Mouse (Mus musculus) heart, embryonic 16.5 days (tissue): ENCODE results near the gene Ncam1. TPM values are rescaled to one million over a fixed set of nuclear protein-coding genes. Genes with fewer than 3 reads are reported as not detected.

ENCODE experiments used
- ATAC-seq: fragments of 200-750 bp; cut with Nextera tagmentation; replicated peaks from 2 replicates; pipeline ENCODE4 v1.8.0; 2017; ENCODE audit warnings: moderate number of reproducible peaks; ENCODE audit not compliant: insufficient read depth, low FRiP score; ENCODE audit errors: extremely low read depth
- H3K27ac ChIP-seq: fragments of 300-500 bp; sonication (generic); 2 replicates; pipeline ENCODE4 v1.5.1; 2014; ENCODE audit warnings: mild to moderate bottlenecking, low read length, control low read depth, moderate library complexity
- H3K27me3 ChIP-seq: fragments of 300-500 bp; sonication (generic); 2 replicates; pipeline ENCODE4 v1.6.1; 2014; ENCODE audit warnings: low read length, mixed read lengths; ENCODE audit not compliant: control insufficient read depth, insufficient read depth
- H3K36me3 ChIP-seq: fragments of 300-500 bp; sonication (generic); 2 replicates; pipeline ENCODE4 v1.6.1; 2014; ENCODE audit not compliant: control insufficient read depth, insufficient read depth
- H3K4me1 ChIP-seq: fragments of 300-500 bp; sonication (generic); 2 replicates; pipeline ENCODE4 v1.6.1; 2014; ENCODE audit warnings: low read length, mixed read lengths; ENCODE audit not compliant: control insufficient read depth, insufficient read depth
- H3K4me2 ChIP-seq: fragments of 300-500 bp; sonication (generic); 2 replicates; pipeline ENCODE4 v1.6.1; 2014; ENCODE audit warnings: low read depth, mild to moderate bottlenecking, control low read depth, low read length
- H3K4me3 ChIP-seq: fragments of 300-500 bp; sonication (generic); 2 replicates; pipeline ENCODE4 v1.5.1; 2014; ENCODE audit warnings: mild to moderate bottlenecking, control low read depth, low read length
- H3K9ac ChIP-seq: fragments of 300-500 bp; sonication (generic); 2 replicates; pipeline ENCODE4 v1.6.1; 2014; ENCODE audit warnings: low read length, control low read depth
- H3K9me3 ChIP-seq: fragments of 300-500 bp; sonication (generic); replicated peaks from 2 replicates; pipeline ENCODE4 v1.6.1; 2016; ENCODE audit warnings: low read length; ENCODE audit not compliant: control insufficient read depth
- WGBS: fragments of 180-500 bp; shearing (Covaris S2); extraction: QIAGEN DNeasy Blood & Tissue Kit; methylation state at CpG from one replicate; pipeline ENCODE4 v1.1.7; 2014; 5-methylcytosine and 5-hydroxymethylcytosine counted together
- polyA plus RNA-seq: library from polyadenylated mRNA; unstranded; fragments of >200 nt; fragmentation: Nextera tagmentation; extraction: Ambion mirVana; gene quantifications from 2 replicates; pipeline ENCODE4 v1.2.1, GENCODE M21; 2015

Ncam1 gene
- polyA plus RNA-seq, 1 experiment from 2014 or later: 153 TPM

GRCm38 (mm10) chr9:49531257-49531656 is 267.5 kb downstream of the Ncam1 start:
- WGBS: 52% methylated on average over 7 of the region's 7 CpGs
- H3K9ac ChIP-seq: no peak overlapping the region
- H3K4me1 ChIP-seq: peaks cover 9% of the 10 kb centered on the region
- no peak overlapping the region for H3K27ac ChIP-seq
- no peak for ATAC-seq
- H3K4me2 ChIP-seq: no peak overlapping the region
- H3K4me3 ChIP-seq: no peak overlapping the region
- peaks cover 6% of the 10 kb centered on the region; the same call in 1 of the 2 replicates for H3K36me3 ChIP-seq
- H3K9me3 ChIP-seq: no peaks in the 10 kb centered on the region
- H3K27me3 ChIP-seq: no peaks in the 10 kb centered on the region

GRCm38 (mm10) chr9:49530739-49531138 is 268.0 kb downstream of the Ncam1 start:
- H3K27me3 ChIP-seq: no peaks in the 10 kb centered on the region
- ATAC-seq: no peak
- no peak overlapping the region for H3K27ac ChIP-seq
- no peak overlapping the region for H3K4me2 ChIP-seq
- H3K4me3 ChIP-seq: no peak overlapping the region
- peaks cover 6% of the 10 kb centered on the region; the same call in 1 of the 2 replicates for H3K36me3 ChIP-seq
- H3K9ac ChIP-seq: no peak overlapping the region
- no peaks in the 10 kb centered on the region for H3K9me3 ChIP-seq
- WGBS: 72% methylated on average over 4 of the region's 4 CpGs
- peaks cover 9% of the 10 kb centered on the region for H3K4me1 ChIP-seq

GRCm38 (mm10) chr9:49529366-49529959 is 269.3 kb downstream of the Ncam1 start:
- Histone ChIP-seq H3K27me3 (no peaks in the 10 kb centered on the region), H3K4me1 (peaks cover 9% of the 10 kb centered on the region), H3K4me2 (no peak overlapping the region), H3K4me3 (no peak overlapping the region), H3K27ac (no peak overlapping the region), H3K9me3 (no peaks in the 10 kb centered on the region), H3K9ac (no peak overlapping the region), H3K36me3 (peaks cover 6% of the 10 kb centered on the region; the same call in 1 of the 2 replicates)
- 77% methylated on average over 8 of the region's 8 CpGs for WGBS
- no peak for ATAC-seq

GRCm38 (mm10) chr9:49528943-49529342 is 269.8 kb downstream of the Ncam1 start:
- ATAC-seq: no peak
- Histone ChIP-seq H3K9ac (no peak overlapping the region), H3K36me3 (peaks cover 6% of the 10 kb centered on the region; the same call in 1 of the 2 replicates), H3K9me3 (no peaks in the 10 kb centered on the region), H3K27ac (no peak overlapping the region), H3K4me2 (no peak overlapping the region), H3K4me1 (peaks cover 9% of the 10 kb centered on the region), H3K4me3 (no peak overlapping the region), H3K27me3 (no peaks in the 10 kb centered on the region)
- whole genome bisulfite sequencing: 63% methylated on average over 10 of the region's 10 CpGs

GRCm38 (mm10) chr9:49528026-49528425 is 270.7 kb downstream of the Ncam1 start:
- Histone ChIP-seq H3K4me2 (no peak overlapping the region), H3K9ac (no peak overlapping the region), H3K9me3 (no peaks in the 10 kb centered on the region), H3K4me3 (no peak overlapping the region), H3K4me1 (peaks cover 6% of the 10 kb centered on the region), H3K36me3 (peaks cover 6% of the 10 kb centered on the region; the same call in 1 of the 2 replicates), H3K27me3 (no peaks in the 10 kb centered on the region), H3K27ac (no peak overlapping the region)
- no peak for ATAC-seq
- WGBS: 88% methylated on average over 5 of the region's 5 CpGs

- Histone ChIP-seq H3K9me3 (no peaks in the 10 kb centered on the region), H3K27me3 (no peaks in the 10 kb centered on the region), H3K4me2 (no peak overlapping the region), H3K4me1 (peaks cover 6% of the 10 kb centered on the region), H3K9ac (no peak overlapping the region), H3K27ac (peak overlapping the region; percentile 32; the same call in 1 of the 2 replicates), H3K36me3 (peaks cover 6% of the 10 kb centered on the region; the same call in 1 of the 2 replicates), H3K4me3 (no peak overlapping the region)
- no peak for ATAC-seq
- WGBS: 54% methylated on average over 8 of the region's 8 CpGs
Measured at GRCm38 (mm10) chr9:49527340-49527739, 271.4 kb downstream of the Ncam1 start.

- Histone ChIP-seq H3K4me3 (no peak overlapping the region), H3K4me2 (no peak overlapping the region), H3K27me3 (no peaks in the 10 kb centered on the region), H3K9ac (no peak overlapping the region), H3K9me3 (no peaks in the 10 kb centered on the region), H3K4me1 (peaks cover 6% of the 10 kb centered on the region), H3K36me3 (peaks cover 6% of the 10 kb centered on the region; the same call in 1 of the 2 replicates), H3K27ac (no peak overlapping the region)
- 74% methylated on average over 9 of the region's 9 CpGs for WGBS
- no peak for ATAC-seq
Measured at GRCm38 (mm10) chr9:49524721-49525120, 274.0 kb downstream of the Ncam1 start.

- Histone ChIP-seq H3K4me3 (no peak overlapping the region), H3K9me3 (no peaks in the 10 kb centered on the region), H3K36me3 (peaks cover 12% of the 10 kb centered on the region), H3K27me3 (no peaks in the 10 kb centered on the region), H3K27ac (no peak overlapping the region), H3K4me1 (peaks cover 6% of the 10 kb centered on the region), H3K4me2 (no peak overlapping the region), H3K9ac (no peak overlapping the region)
- WGBS: 91% methylated on average over 9 of the region's 9 CpGs
- no peak for ATAC-seq
Measured at GRCm38 (mm10) chr9:49523881-49524280, 274.8 kb downstream of the Ncam1 start.

GRCm38 (mm10) chr9:49514306-49514705 is 284.4 kb downstream of the Ncam1 start:
- H3K4me1 ChIP-seq: no peaks in the 10 kb centered on the region
- WGBS: 62% methylated on average over 2 of the region's 2 CpGs
- no peak overlapping the region for H3K4me2 ChIP-seq
- H3K9ac ChIP-seq: no peak overlapping the region
- H3K27me3 ChIP-seq: no peaks in the 10 kb centered on the region
- H3K36me3 ChIP-seq: peaks cover 5% of the 10 kb centered on the region
- H3K9me3 ChIP-seq: no peaks in the 10 kb centered on the region
- no peak for ATAC-seq
- no peak overlapping the region for H3K4me3 ChIP-seq
- no peak overlapping the region for H3K27ac ChIP-seq
